Mouse (Mus musculus) cerebellum, adult 11 months (tissue): ENCODE results near the gene Mettl14.
A peak's percentile ranks its signal among the peaks of the same experiment; 100 is the strongest.

Experiments used
- DNase-seq: peaks from one replicate; pipeline ENCODE4 v3.0.0; 2022

The Mettl14 gene

DNA sequence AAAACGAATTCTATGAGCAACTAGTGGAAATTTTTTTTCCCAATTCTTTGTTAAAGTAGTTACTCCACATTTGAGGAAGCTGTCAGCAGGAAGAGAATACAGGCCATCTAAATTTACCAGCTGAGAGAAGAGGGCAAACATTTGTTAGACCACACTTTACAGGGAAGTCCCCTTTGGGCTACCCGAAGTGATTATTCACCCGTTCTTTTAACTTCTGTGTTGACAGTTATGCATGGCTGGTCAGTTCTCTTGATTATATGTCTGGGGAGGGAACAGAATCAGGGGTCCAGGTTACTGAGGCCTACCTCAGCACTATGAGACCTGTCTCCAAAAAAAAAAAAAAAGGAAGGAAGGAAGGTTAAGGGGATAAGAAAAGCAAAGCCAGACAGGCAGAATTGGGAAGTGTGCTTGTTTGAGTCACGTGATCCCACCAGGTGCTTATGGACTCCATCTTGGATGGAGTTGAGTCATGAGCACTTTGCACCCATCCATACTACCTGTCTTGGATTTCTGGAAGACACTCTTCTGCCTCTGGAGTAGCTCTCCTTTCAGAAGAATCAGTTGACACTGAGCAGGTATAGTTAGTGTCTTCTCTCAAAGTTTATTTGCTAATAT lies 29.4 kb downstream of the Mettl14 start:
- DNase-seq = no peak

DNA sequence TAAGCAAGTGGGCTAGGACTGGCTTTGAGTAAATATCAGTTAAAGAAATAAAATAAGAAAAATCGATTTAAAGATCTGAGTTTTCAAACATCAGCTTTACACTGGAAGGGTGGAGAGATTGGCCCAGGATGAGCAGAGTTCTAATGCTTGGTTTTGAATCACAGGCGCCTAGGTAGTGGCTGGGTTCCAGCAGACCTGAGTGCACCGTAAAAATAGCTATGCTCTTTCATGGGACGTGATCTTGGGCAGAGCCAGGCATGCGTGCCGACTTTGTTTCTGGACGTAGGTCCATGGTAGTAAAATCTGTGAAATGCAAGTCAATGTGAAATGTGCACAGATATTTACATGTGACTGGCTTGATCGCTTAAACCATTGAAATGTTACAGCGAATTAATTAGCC lies 31.5 kb downstream of the Mettl14 start:
- DNase-seq = no peak

DNA sequence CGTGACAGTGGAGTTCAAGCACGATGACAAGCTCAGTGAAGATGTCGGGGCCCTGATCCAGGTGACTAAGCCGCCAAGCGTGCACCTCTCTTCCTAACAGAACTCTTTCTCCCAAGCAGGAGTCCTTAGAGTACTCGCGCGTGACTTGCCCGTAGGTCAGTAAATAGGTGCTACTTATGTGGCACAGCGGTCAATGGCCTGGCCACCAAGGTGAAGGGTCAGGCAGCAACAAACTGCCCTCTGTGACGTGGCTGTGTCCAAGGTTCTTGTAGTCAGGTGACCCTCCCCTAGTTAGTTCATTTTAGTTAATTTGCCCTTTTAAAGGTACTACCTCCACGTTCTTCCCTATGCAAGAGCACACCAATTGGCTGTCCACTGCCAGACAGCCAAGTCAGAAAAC lies 32.2 kb downstream of the Mettl14 start:
- DNase-seq = no peak

DNA sequence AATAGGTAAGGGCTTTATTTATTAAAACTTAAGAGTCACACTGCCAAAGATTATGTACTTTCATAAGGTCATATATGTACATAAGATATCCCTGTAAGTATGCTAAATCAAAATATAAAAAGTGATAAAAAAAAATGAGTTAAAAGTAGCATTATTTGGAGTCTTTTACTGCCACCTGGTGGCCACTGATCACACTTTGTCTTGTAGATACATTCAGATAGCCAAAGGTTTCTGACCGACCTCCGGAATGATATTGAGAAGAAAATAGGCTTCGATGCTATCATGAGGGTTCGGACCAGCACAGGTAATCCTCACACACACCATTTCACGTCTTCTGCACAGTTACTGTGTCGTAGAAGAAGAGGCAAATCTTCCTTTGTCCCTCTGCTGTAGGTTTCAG lies 32.7 kb downstream of the Mettl14 start:
- peak; percentile 8 for DNase-seq

DNA sequence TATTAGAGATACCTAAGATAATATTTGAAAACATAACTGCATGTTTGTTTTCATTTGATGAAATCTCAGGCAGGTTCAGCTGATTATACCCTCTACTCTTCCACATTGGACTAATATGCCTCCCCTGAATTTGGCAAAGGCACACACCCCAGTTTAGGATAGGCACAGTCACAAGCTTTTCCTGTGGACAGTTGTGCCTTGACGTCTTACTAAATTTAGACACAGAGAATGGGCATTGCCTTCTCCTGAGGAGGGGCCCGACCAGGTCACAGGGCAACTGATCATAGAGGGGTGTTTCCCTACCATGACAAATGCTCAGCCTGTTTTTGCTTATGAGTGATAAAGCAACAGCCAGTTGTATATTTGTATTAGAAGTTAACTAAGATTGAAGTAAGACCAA lies 34.4 kb downstream of the Mettl14 start:
- no peak for DNase-seq

DNA sequence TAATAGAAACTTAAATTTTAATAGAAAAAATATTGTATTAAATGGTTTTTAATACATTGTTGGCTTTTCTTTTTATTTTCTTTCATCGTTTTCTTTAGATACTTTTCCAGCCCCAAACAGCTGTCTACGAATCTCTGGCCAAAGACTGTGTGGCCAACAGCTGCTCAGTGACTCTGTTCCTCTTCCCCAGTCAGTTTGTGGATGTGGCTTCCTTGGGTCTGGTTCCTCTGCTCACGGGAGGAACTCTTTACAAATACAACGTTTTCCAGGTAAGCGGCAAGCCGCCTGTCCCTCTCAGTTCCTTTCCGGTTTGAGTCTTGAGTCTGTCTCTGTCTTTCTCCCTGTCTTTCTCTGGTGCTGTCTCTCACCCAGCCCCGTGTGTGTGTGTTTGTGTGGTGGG lies 35.3 kb downstream of the Mettl14 start:
- DNase-seq = no peak

DNA sequence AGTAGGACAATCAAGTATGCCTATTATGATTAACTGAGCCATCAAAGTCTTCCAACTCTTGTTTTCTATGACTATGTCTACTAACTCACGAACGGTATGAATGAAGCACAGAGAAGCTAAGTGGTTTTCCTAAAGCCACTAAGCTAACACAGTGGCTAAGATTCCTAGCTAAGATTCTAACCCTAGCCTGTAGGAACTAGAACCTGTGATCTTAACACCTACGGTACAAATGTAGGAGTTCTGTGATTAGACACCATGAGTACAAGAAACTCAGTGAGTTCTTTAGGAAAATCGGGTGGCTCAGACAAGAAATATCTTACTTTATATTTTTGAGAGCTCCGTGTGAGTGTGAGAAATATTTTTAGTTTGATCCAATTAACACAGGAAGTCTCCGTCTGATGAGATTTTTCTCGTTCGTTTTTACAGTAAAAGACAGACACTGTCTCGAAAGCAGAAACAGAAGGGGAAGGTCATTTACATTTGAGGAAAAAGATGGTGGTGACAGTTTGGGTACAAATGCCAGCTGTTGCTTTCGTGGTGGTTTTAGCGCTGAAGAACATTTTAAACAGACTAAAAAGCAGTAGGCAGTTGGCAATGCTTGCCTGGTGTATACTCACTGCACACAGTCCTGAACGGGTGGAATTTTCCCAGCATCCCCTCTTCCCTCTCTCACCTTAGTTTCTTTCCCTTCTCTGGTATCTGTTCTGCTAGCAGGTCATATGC lies 37.7 kb downstream of the Mettl14 start:
- no peak for DNase-seq

GRCm38 (mm10) chr3:123343690-123344089 lies 42.2 kb downstream of the Mettl14 start:
- no peak for DNase-seq

DNA sequence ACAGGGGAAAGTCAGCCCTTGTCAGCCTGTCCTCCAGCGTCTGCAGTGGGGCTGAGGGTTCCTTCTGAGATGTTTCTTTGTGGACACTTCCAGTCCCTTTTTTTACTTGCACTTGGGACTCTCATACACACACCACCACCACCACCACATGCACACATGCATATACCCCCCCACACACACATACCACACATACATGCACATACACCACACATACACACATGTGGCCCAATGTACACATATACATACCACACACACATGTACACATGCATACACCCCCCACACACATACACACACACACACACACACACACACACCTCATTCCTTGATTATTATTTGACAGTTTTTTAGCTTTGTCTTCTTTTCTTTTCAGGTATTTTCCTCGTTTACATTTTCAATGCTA lies 44.9 kb downstream of the Mettl14 start:
- no peak for DNase-seq

DNA sequence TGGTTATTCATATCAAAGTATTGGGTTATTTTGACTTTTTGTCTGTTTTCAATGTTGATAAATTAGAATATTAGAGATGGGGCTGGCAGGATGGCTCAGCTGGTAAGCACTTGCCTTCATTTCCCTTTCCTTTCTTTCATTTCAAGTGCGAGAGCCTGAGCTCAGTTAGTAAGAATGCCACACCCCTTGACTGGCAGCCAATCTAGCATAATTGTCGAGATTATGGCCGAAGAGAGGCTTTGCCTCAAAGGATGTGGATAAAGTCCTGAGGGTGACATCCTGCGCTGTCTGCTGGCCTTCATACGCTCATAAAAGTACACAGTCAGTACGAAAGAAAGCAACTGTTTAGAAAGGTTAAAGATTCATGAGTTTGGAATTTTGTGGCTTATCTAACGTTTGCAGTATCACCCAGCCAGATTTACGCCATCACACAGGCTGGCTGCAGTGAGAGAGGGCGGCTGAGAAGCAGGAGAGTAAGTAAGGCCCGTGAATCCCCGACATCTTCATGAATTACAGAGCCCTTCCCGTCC lies 47.2 kb downstream of the Mettl14 start:
- no peak for DNase-seq

GRCm38 (mm10) chr3:123337853-123338252 lies 48.1 kb downstream of the Mettl14 start:
- no peak for DNase-seq

- no peak for DNase-seq
Observed at GRCm38 (mm10) chr3:123336951-123337350, 49.0 kb downstream of the Mettl14 start.

DNA sequence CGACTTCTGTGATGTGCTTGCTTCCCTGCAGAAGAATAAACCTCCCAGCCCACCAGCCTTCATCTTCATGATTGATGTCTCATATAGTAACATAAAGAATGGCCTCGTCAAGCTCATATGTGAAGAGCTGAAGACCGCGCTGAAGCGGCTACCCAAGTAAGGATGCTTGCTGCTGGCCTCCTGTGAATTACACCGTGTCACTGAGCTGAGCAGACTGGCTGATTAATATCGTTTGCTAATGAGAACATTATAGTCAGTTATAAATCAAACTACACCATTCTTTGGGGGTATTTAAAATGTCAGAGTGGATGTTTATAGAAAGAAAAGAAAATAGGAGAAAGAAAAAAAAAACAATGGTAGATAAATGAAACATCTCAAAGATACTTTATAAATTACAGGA lies 49.5 kb downstream of the Mettl14 start:
- no peak for DNase-seq

DNA sequence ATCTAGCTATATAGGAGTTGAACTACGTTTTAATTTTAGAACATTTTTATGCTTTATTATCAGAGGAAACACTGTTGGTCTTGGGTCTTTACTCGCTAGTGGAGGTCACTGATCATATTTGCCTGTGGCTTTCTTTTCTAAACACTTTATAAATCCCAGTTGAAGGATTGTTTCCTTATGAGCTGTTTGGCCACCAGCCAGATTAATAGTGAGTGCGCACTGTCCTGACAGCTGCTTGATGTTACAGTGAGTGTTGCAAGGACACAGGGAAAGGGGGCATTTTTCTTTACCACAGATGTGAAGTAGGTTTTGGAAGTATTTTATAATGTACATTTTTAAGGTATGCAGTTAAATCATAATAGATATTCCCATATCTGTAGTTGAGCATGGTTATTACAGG lies 50.4 kb downstream of the Mettl14 start:
- DNase-seq = no peak

DNA sequence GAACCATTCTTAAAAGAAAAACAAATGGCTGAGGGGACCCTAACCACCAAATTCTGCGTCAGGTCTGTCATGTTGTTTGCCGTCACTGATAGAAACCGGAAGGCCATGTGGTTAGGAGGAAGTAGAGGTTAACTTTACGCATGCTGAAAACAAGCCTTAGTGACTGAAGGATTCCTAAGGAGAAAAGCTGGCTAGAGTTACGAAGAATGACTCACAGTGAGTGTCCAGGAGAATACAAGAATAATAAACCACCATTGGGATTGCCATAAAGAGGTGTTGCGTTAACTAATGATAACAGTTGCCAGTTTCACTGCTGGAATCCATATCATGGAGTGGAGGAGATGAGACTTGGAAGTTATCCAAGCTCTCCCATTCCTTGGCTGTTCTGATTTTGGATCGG lies 51.0 kb downstream of the Mettl14 start:
- no peak for DNase-seq

DNA sequence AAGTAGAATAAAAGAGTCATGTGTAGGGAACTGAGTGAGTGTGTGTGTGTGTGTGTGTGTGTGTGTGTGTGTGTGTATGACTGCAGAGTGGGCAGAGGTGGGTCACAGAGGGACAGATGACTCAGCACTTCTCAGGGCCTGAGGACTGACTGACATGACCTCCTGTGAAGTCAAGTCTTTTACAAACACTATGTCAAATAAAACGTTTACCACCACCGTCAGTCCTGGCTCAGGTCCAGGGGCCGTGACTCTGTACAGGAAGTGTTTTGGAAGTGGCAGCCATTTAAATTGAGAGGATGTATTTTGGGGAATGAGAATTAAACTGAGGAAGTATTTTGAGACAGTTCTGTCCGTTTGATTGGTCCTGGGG lies 52.9 kb downstream of the Mettl14 start:
- DNase-seq = no peak

- DNase-seq = no peak
Observed at GRCm38 (mm10) chr3:123332330-123333054, 53.4 kb downstream of the Mettl14 start.

DNA sequence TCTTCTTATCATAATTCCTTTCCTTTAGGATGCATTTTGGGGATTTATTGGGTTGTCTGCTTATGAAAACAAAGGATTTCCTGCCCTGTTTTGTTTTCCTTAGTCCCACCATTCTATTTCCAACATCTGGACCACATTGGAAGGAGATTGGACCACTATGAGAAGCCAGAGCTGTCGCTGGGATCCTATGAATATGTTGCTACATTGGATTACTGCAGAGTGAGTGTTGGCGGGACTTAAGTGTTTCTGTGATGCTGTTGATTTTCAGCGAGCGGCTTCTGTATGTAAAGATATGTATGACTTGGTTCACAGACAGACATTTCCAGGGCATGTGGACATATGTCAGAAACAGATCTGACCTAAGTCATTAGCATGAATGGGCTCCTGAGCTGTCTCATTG lies 55.7 kb downstream of the Mettl14 start:
- DNase-seq = no peak

DNA sequence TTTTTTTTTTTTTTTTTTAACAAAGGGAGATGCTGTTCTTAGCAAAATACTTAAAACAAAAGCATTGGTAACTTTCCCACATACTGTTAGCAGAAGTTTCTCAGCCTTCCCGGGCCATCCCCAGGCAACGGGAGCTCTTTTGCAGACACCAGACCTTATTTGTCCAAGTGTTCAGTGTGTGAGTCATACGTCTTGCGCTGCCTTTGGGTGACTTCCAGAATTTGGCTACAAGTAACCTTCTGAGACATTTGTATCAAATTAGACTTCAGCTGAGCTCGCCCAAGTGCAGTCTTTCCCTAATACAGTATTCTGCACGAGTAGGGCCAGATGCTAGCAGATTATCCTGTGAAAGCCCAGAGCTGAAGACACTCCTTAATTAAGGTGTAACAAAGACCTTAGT lies 56.7 kb downstream of the Mettl14 start:
- no peak for DNase-seq

- no peak for DNase-seq
Observed at GRCm38 (mm10) chr3:123324326-123324725, 61.6 kb downstream of the Mettl14 start.

- peak; percentile 1 for DNase-seq
Observed at GRCm38 (mm10) chr3:123322147-123322546, 63.8 kb downstream of the Mettl14 start.

DNA sequence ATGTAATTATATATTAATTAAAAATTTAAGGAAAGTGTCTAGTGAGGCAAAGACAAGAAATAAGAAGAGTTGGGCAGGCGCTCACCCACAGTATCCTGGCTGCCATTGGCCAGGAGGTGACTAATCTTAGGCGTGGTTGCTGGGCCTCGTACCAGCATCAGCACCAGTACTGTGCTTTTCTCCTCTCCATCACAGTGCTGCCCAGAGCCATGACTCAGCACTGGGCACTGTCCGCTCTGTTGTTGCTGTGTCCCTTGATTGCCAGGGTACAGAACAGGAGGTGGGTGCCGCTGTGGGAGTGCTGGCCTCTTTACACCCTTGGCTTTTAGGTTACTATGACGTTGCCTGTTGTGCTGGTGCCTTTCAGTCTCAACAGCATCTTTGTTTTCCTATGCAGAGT lies 64.3 kb downstream of the Mettl14 start:
- peak; percentile 3 for DNase-seq

- DNase-seq = no peak
Observed at GRCm38 (mm10) chr3:123320341-123320740, 65.6 kb downstream of the Mettl14 start.
